Mouse (Mus musculus) G1E-ER4 (cell line): ENCODE results near the gene Nt5c. TPM values are rescaled to one million over a fixed set of nuclear protein-coding genes. Genes with fewer than 3 reads are reported as not detected.

Experiments used
- GATA1 ChIP-seq: IDR thresholded peaks from one replicate; pipeline ENCODE4 v1.8.0; 2012; ENCODE audit warnings: low read length, inconsistent platforms
- polyA plus RNA-seq: library from polyadenylated mRNA; stranded (reverse); fragments of >175 nt; gene quantifications from 2 replicates; pipeline ENCODE4 v1.2.3, GENCODE M21; 2012

Gene Nt5c
- polyA plus RNA-seq, 1 experiment = 142 TPM

GRCm38 (mm10) chr11:115455619-115456018 lies 36.0 kb downstream of the Nt5c start:
- TF ChIP-seq GATA1 = no peak

GRCm38 (mm10) chr11:115453306-115453705 lies 38.4 kb downstream of the Nt5c start:
- TF ChIP-seq GATA1 = no peak

GRCm38 (mm10) chr11:115452281-115452860 lies 39.3 kb downstream of the Nt5c start:
- TF ChIP-seq GATA1 = no peak

- TF ChIP-seq GATA1 = no peak
Observed at GRCm38 (mm10) chr11:115451781-115452241, 39.9 kb downstream of the Nt5c start.

- TF ChIP-seq GATA1 = no peak
Observed at GRCm38 (mm10) chr11:115450176-115450575, 41.5 kb downstream of the Nt5c start.

GRCm38 (mm10) chr11:115448998-115449397 lies 42.7 kb downstream of the Nt5c start:
- no peak for TF ChIP-seq GATA1

GRCm38 (mm10) chr11:115448075-115448474 lies 43.6 kb downstream of the Nt5c start:
- no peak for TF ChIP-seq GATA1

- TF ChIP-seq GATA1 = no peak
Observed at GRCm38 (mm10) chr11:115447321-115447885, 44.3 kb downstream of the Nt5c start.

- TF ChIP-seq GATA1 = no peak
Observed at GRCm38 (mm10) chr11:115446906-115447305, 44.8 kb downstream of the Nt5c start.

GRCm38 (mm10) chr11:115441417-115441816 lies 50.2 kb downstream of the Nt5c start:
- no peak for TF ChIP-seq GATA1

Other genes starting within 250 kb of the Nt5c start
- not detected in 2 replicates for gene Grin2c, start 224.6 kb downstream of the Nt5c start, polyA plus RNA-seq
- gene Fdxr, start 214.8 kb downstream of the Nt5c start, polyA plus RNA-seq = 43.5 and 49.9 TPM in 2 replicates
- not detected in 2 replicates for gene Fads6, start 194.2 kb downstream of the Nt5c start, polyA plus RNA-seq
- not detected in 2 replicates for gene Otop2, start 184.7 kb downstream of the Nt5c start, polyA plus RNA-seq
- not detected in 2 replicates for gene Ush1g, start 169.8 kb downstream of the Nt5c start, polyA plus RNA-seq
- not detected in 2 replicates for gene Otop3, start 157.1 kb downstream of the Nt5c start, polyA plus RNA-seq
- gene Hid1, start 124.1 kb downstream of the Nt5c start, polyA plus RNA-seq = not detected in 2 replicates
- gene Cdr2l, start 109.9 kb downstream of the Nt5c start, polyA plus RNA-seq = not detected in 2 replicates
- gene Mrpl58, start 88.1 kb downstream of the Nt5c start, polyA plus RNA-seq = 63.1 and 82.2 TPM in 2 replicates
- 69.9 and 151 TPM in 2 replicates for gene Atp5h, start 71.9 kb downstream of the Nt5c start, polyA plus RNA-seq
- gene Kctd2, start 71.7 kb downstream of the Nt5c start, polyA plus RNA-seq = 21.0 and 30.9 TPM in 2 replicates
- not detected in 2 replicates for gene Trim80, start 51.3 kb downstream of the Nt5c start, polyA plus RNA-seq
- not detected in 2 replicates for gene Slc16a5, start 29.4 kb downstream of the Nt5c start, polyA plus RNA-seq
- gene Armc7, start 16.2 kb downstream of the Nt5c start, polyA plus RNA-seq = 22.5 and 23.0 TPM in 2 replicates
- gene Jpt1, start 22.5 kb upstream of the Nt5c start, polyA plus RNA-seq = 254 and 306 TPM in 2 replicates
- 337 and 347 TPM in 2 replicates for gene Sumo2, start 44.4 kb upstream of the Nt5c start, polyA plus RNA-seq
- gene Nup85, start 72.6 kb upstream of the Nt5c start, polyA plus RNA-seq = 55.2 and 57.4 TPM in 2 replicates
- gene Mrps7, start 112.1 kb upstream of the Nt5c start, polyA plus RNA-seq = 66.9 and 85.8 TPM in 2 replicates
- 73.5 and 127 TPM in 2 replicates for gene Gga3, start 112.2 kb upstream of the Nt5c start, polyA plus RNA-seq
- gene Mif4gd, start 121.1 kb upstream of the Nt5c start, polyA plus RNA-seq = 30.0 and 42.5 TPM in 2 replicates
- gene Slc25a19, start 136.4 kb upstream of the Nt5c start, polyA plus RNA-seq = 23.0 and 23.2 TPM in 2 replicates
- 158 and 209 TPM in 2 replicates for gene Grb2, start 216.7 kb upstream of the Nt5c start, polyA plus RNA-seq